Mouse (Mus musculus) hindbrain, postnatal 0 days (tissue): ENCODE results near the gene Chst12. TPM values are rescaled to one million over a fixed set of nuclear protein-coding genes. Genes with fewer than 3 reads are reported as not detected.

Source experiments
- ATAC-seq: fragments of 200-750 bp; cut with Nextera tagmentation; 2 replicates; pipeline ENCODE4 v1.8.0; 2017; ENCODE audit warnings: mild to moderate bottlenecking, moderate TSS enrichment, moderate library complexity
- DNase-seq: peaks from one replicate; pipeline ENCODE4 v3.0.0-alpha.2; 2015; ENCODE audit warnings: low spot score
- H3K27ac ChIP-seq: fragments of 300-500 bp; sonication (generic); 2 replicates; pipeline ENCODE4 v1.5.1; 2014; ENCODE audit warnings: mild to moderate bottlenecking
- H3K27me3 ChIP-seq: fragments of 300-500 bp; sonication (generic); 2 replicates; pipeline ENCODE4 v1.6.1; 2014; ENCODE audit warnings: low read length, mixed read lengths; ENCODE audit not compliant: insufficient read depth
- H3K36me3 ChIP-seq: fragments of 300-500 bp; sonication (generic); 2 replicates; pipeline ENCODE4 v1.6.1; 2014; ENCODE audit warnings: low read length, mixed read lengths; ENCODE audit not compliant: insufficient read depth
- H3K4me1 ChIP-seq: fragments of 300-500 bp; sonication (generic); 2 replicates; pipeline ENCODE4 v1.6.1; 2014; ENCODE audit warnings: antibody characterized with exemption, low read length, mixed read lengths; ENCODE audit not compliant: insufficient read depth
- H3K4me2 ChIP-seq: fragments of 300-500 bp; sonication (generic); 2 replicates; pipeline ENCODE4 v1.6.1; 2014; ENCODE audit warnings: low read depth, mild to moderate bottlenecking, low read length, moderate library complexity, mixed read lengths
- H3K4me3 ChIP-seq: fragments of 300-500 bp; sonication (generic); 2 replicates; pipeline ENCODE4 v1.5.1; 2014; ENCODE audit warnings: low read length
- H3K9ac ChIP-seq: fragments of 300-500 bp; sonication (generic); replicated peaks from 2 replicates; pipeline ENCODE4 v1.6.1; 2014; ENCODE audit warnings: mild to moderate bottlenecking, low read length, moderate library complexity, mixed read lengths
- H3K9me3 ChIP-seq: fragments of 300-500 bp; sonication (generic); 2 replicates; pipeline ENCODE4 v1.6.1; 2016; ENCODE audit warnings: low read length, mixed read lengths
- CTCF ChIP-seq: IDR thresholded peaks from 2 replicates; pipeline ENCODE4 v1.5.1; 2016; ENCODE audit warnings: antibody characterized with exemption, control low read depth, low read depth
- WGBS: fragments of 180-500 bp; shearing (Covaris S2); extraction: QIAGEN DNeasy Blood & Tissue Kit; methylation state at CpG from one replicate; pipeline ENCODE4 v1.1.7; 2014; 5-methylcytosine and 5-hydroxymethylcytosine counted together
- polyA plus RNA-seq: library from polyadenylated mRNA; unstranded; fragments of >200 nt; fragmentation: Nextera tagmentation; extraction: Ambion mirVana; gene quantifications from 2 replicates; pipeline ENCODE4 v1.2.1, GENCODE M21; 2015
- total RNA-seq: library from RNA; depleted of rRNA; stranded (reverse); fragments of >200 nt; gene quantifications from 2 replicates; pipeline ENCODE4 v1.2.3, GENCODE M21; 2014

The Chst12 gene
- total and polyA plus RNA-seq, 2 experiments from 2014 or later = 22.0 to 22.7 TPM

- no peak overlapping the region for H3K4me3 ChIP-seq
- no peak for ATAC-seq
- no peak for TF ChIP-seq CTCF
- WGBS = 87% methylated on average over 21 of the region's 21 CpGs
- no peaks in the 10 kb centered on the region for H3K4me1 ChIP-seq
- no peaks in the 10 kb centered on the region for H3K27me3 ChIP-seq
- H3K4me2 ChIP-seq = no peak overlapping the region
- no peaks in the 10 kb centered on the region for H3K9me3 ChIP-seq
- no peak overlapping the region for H3K27ac ChIP-seq
- no peaks in the 10 kb centered on the region for H3K36me3 ChIP-seq
- DNase-seq = no peak
- H3K9ac ChIP-seq = no peak overlapping the region
Observed at GRCm38 (mm10) chr5:140517159-140517920, 12.0 kb downstream of the Chst12 start.

GRCm38 (mm10) chr5:140517921-140518230 lies 12.5 kb downstream of the Chst12 start:
- Histone ChIP-seq H3K36me3 (no peaks in the 10 kb centered on the region), H3K4me1 (no peaks in the 10 kb centered on the region), H3K9me3 (no peaks in the 10 kb centered on the region), H3K4me3 (no peak overlapping the region), H3K4me2 (no peak overlapping the region), H3K27me3 (no peaks in the 10 kb centered on the region), H3K27ac (no peak overlapping the region), H3K9ac (no peak overlapping the region)
- no peak for TF ChIP-seq CTCF
- ATAC-seq (no peak), DNase-seq (no peak)
- 86% methylated on average over 4 of the region's 4 CpGs for WGBS

- H3K4me2 ChIP-seq = no peak overlapping the region
- H3K27ac ChIP-seq = no peak overlapping the region
- H3K9ac ChIP-seq = no peak overlapping the region
- peaks cover 7% of the 10 kb centered on the region for H3K36me3 ChIP-seq
- no peaks in the 10 kb centered on the region for H3K9me3 ChIP-seq
- DNase-seq (no peak), ATAC-seq (no peak)
- H3K4me3 ChIP-seq = no peak overlapping the region
- WGBS = 78% methylated on average over 1 of the region's 1 CpGs
- no peaks in the 10 kb centered on the region for H3K4me1 ChIP-seq
- TF ChIP-seq CTCF = no peak
- no peaks in the 10 kb centered on the region for H3K27me3 ChIP-seq
Observed at GRCm38 (mm10) chr5:140521196-140521595, 15.8 kb downstream of the Chst12 start.

- TF ChIP-seq CTCF = no peak
- Histone ChIP-seq H3K27ac (no peak overlapping the region), H3K9me3 (no peaks in the 10 kb centered on the region), H3K4me2 (no peak overlapping the region), H3K9ac (no peak overlapping the region), H3K36me3 (peaks cover 15% of the 10 kb centered on the region), H3K27me3 (no peaks in the 10 kb centered on the region), H3K4me3 (no peak overlapping the region), H3K4me1 (no peaks in the 10 kb centered on the region)
- ATAC-seq (no peak), DNase-seq (no peak)
- WGBS = 50% methylated on average over 2 of the region's 2 CpGs
Observed at GRCm38 (mm10) chr5:140526754-140527153, 21.4 kb downstream of the Chst12 start.

- ATAC-seq (no peak), DNase-seq (no peak)
- Histone ChIP-seq H3K4me2 (no peak overlapping the region), H3K9me3 (no peaks in the 10 kb centered on the region), H3K4me3 (no peak overlapping the region), H3K4me1 (no peaks in the 10 kb centered on the region), H3K9ac (no peak overlapping the region), H3K27ac (no peak overlapping the region), H3K27me3 (no peaks in the 10 kb centered on the region), H3K36me3 (no peaks in the 10 kb centered on the region)
- 71% methylated on average over 13 of the region's 13 CpGs for WGBS
- TF ChIP-seq CTCF = no peak
Observed at GRCm38 (mm10) chr5:140538111-140538683, 32.8 kb downstream of the Chst12 start.

GRCm38 (mm10) chr5:140540106-140540505 lies 34.8 kb downstream of the Chst12 start:
- Histone ChIP-seq H3K36me3 (no peaks in the 10 kb centered on the region), H3K4me2 (no peak overlapping the region), H3K9ac (no peak overlapping the region), H3K4me3 (no peak overlapping the region), H3K27ac (no peak overlapping the region), H3K9me3 (no peaks in the 10 kb centered on the region), H3K27me3 (no peaks in the 10 kb centered on the region), H3K4me1 (no peaks in the 10 kb centered on the region)
- peak; percentile 22; the same call in 1 of the 2 replicates for ATAC-seq
- peak; percentile 81 for DNase-seq
- WGBS = 12% methylated on average over 8 of the region's 8 CpGs
- TF ChIP-seq CTCF = peak; percentile 94
